Mouse (Mus musculus): ENCODE data around the gene Fam118b.

DNA sequence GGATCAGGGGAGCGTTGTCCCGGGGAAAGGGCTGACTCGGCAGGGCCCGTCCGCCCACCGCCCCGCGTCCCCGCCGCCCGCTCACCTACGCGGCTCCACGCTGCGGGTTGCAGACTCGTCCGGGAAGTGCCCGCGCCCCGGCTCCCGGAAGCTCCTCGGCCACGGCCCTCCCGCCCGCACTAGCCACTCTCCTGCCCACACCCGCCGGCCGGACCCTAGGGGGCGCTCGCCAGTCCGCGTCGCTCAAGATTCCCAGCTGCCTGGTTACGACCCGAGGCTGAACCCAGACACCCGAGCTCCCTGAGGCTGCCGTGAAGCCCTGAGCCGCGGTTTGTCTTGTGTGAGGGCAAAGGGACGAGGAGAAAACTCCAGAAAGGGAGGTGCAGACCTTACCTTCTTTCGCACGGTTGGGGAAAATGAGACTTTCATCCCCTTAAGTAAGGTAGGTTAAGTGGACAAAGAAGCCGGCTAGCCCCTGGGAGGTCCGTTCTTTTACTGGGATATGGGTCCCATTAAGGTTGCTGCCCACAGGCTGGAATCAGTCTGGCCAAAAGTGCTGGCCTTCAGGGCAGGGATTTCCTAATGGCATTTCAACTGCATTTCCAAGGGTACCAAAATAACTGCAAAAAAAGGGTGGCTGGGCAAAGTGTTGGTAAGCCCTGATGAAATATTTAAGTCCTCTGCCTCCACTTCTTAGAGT lies 67.7 kb downstream of the Fam118b start, which contains the start of the genes Srpr and Tirap:
- TF ChIP-seq CTCF (IDR thresholded peaks at IDR 0.05; ENCODE audit: control insufficient read depth, insufficient read depth, insufficient read length) (peak; percentile 96), CEBPB (IDR thresholded peaks at IDR 0.05; ENCODE audit: low read depth) (no peak)

Data from C2C12 (cell line).